In genomic region chr8:125445225-125445609, GRCm38 (mm10) we compare ENCODE assay signal across 10 mouse cellular contexts.
A peak's percentile ranks its signal among the peaks of the same experiment; 100 is the strongest.
DNase-seq lines count a peak whose midpoint lies in the region; ATAC-seq lines count a peak whose summit lies in the region.
"Had no signal": no experiment of that assay in that cellular context is flagged by ENCODE, and none has a peak within 500 bp of the region (broad histone marks: within the 10 kb centered on the region; RNA-seq: fewer than 3 reads in every experiment).

No protein-coding gene starts in this region.

- H3K4me1 ChIP-seq in intestine, embryonic 16.5 days (ENCODE audit: control insufficient read depth, insufficient read depth, low read length), result no peaks in the 10 kb centered on the region
- peaks cover 16% of the 10 kb centered on the region; the same call in 1 of the 2 replicates for H3K4me1 ChIP-seq in midbrain, embryonic 13.5 days (replicated peaks)
- H3K4me1 ChIP-seq: neural tube, embryonic 15.5 days had no signal

- ATAC-seq in intestine, embryonic 16.5 days, result no peak
- ATAC-seq in midbrain, embryonic 13.5 days, result no peak
- ATAC-seq: forebrain, postnatal 0 days had no signal

- H3K27ac ChIP-seq in intestine, embryonic 16.5 days (ENCODE audit: low read length), result no peak overlapping the region
- H3K27ac ChIP-seq in midbrain, embryonic 13.5 days, result no peak overlapping the region
- H3K27ac ChIP-seq: neural tube, embryonic 15.5 days had no signal

- H3K4me3 ChIP-seq in intestine, embryonic 16.5 days (ENCODE audit: low read length), result no peak overlapping the region
- H3K4me3 ChIP-seq in midbrain, embryonic 13.5 days (replicated peaks), result no peak overlapping the region
- H3K4me3 ChIP-seq: neural tube, embryonic 15.5 days had no signal

- no peak overlapping the region for H3K9ac ChIP-seq in intestine, embryonic 16.5 days (ENCODE audit: low read depth, low read length)
- H3K9ac ChIP-seq in midbrain, embryonic 13.5 days (replicated peaks), result no peak overlapping the region
- H3K9ac ChIP-seq: forebrain, postnatal 0 days; neural tube, embryonic 15.5 days had no signal

- 61% methylated on average over 3 of the region's 3 CpGs for WGBS in intestine, embryonic 16.5 days
- 93% methylated on average over 3 of the region's 3 CpGs for WGBS in midbrain, embryonic 13.5 days

- no peaks in the 10 kb centered on the region for H3K9me3 ChIP-seq in intestine, embryonic 16.5 days (ENCODE audit: control insufficient read depth, low read length)
- no peaks in the 10 kb centered on the region for H3K9me3 ChIP-seq in midbrain, embryonic 13.5 days
- H3K9me3 ChIP-seq: neural tube, embryonic 15.5 days had no signal

- peaks cover under 1% of the 10 kb centered on the region; the same call in 1 of the 2 replicates for H3K36me3 ChIP-seq in intestine, embryonic 16.5 days (ENCODE audit: control insufficient read depth, insufficient read depth, low read length)
- H3K36me3 ChIP-seq in midbrain, embryonic 13.5 days, result peaks cover 91% of the 10 kb centered on the region

- H3K27me3 ChIP-seq in intestine, embryonic 16.5 days (replicated peaks; ENCODE audit: control insufficient read depth, insufficient read depth, low read length), result no peaks in the 10 kb centered on the region
- no peaks in the 10 kb centered on the region for H3K27me3 ChIP-seq in midbrain, embryonic 13.5 days
- H3K27me3 ChIP-seq: neural tube, embryonic 15.5 days had no signal

- no peak overlapping the region for H3K4me2 ChIP-seq in intestine, embryonic 16.5 days (ENCODE audit: low read depth, low read length)
- H3K4me2 ChIP-seq in midbrain, embryonic 13.5 days (replicated peaks), result no peak overlapping the region
- H3K4me2 ChIP-seq: neural tube, embryonic 15.5 days had no signal

- DNase-seq in adrenal gland, postnatal 14 days, result peak; percentile 54
- DNase-seq in adrenal gland, postnatal 4 days (ENCODE audit: low spot score in 2 of 2), result no peak
- DNase-seq in gastrocnemius, postnatal 10 days, result peak; percentile 41
- peak; percentile 86 to 91 for DNase-seq in heart, postnatal 10 days
- DNase-seq in lung, postnatal 10 days, result peak; percentile 67
- no peak for DNase-seq in right cerebral cortex, postnatal 4 days
- DNase-seq: forebrain, postnatal 0 days had no signal

- intact Hi-C loops in heart, postnatal 10 days (cut with DNase I), result loop anchor here (5.0 kb wide), 1 partner anchor 122 kb away; the partner anchor contains the start of gene Sipa1l2

Comparison
In these comparisons a context has a peak if more than half of its experiments do, and no peak if none do; other contexts are left out.
1. DNase-seq: peak in adrenal gland, postnatal 14 days (single experiment), gastrocnemius, postnatal 10 days (single experiment), heart, postnatal 10 days (2 of 2) and lung, postnatal 10 days (single experiment); none in adrenal gland, postnatal 4 days (0 of 2) and right cerebral cortex, postnatal 4 days (single experiment).